Mouse (Mus musculus) E14TG2a.4 (cell line): ENCODE measurements around the gene Tmem181a.

Source experiments
- CTCF ChIP-seq: conservative IDR thresholded peaks from 2 replicates; pipeline ENCODE4 v1.5.1; 2014; ENCODE audit warnings: low read length
- POU5F1 ChIP-seq: IDR thresholded peaks from 2 replicates; pipeline ENCODE4 v1.6.1; 2014; ENCODE audit warnings: low read length, borderline replicate concordance

- no peak for TF ChIP-seq CTCF
- TF ChIP-seq POU5F1, result no peak
Measured at GRCm38 (mm10) chr17:6211721-6212120, 44.9 kb upstream of the Tmem181a start.
